Mouse (Mus musculus) E14TG2a.4 (cell line): Measurements from ENCODE around the gene Actr1b.

Source experiments
- CTCF ChIP-seq: conservative IDR thresholded peaks from 2 replicates; pipeline ENCODE4 v1.5.1; 2014; ENCODE audit warnings: low read length
- NANOG ChIP-seq: IDR thresholded peaks from 2 replicates; pipeline ENCODE4 v1.6.1; 2014; ENCODE audit warnings: borderline replicate concordance, low read length, mixed read lengths

DNA sequence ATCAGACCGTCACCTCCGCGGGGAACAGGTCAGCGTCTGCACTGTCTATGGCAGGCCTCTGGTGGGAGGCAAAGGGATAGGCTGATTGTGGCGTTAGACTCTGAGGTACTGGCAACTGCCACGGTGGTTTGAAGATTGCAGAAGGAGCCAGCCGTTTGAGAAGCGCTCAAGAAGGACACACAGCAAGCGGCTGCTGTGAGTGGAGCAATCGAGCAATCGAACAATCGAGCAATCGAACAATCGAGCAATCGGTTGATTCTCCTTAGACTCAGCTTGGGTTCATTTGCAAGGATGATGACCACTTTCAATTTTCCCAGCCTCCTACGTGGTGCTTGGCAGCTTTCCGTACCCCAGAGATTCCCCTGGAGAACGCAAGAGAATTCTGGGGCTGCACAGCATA is 44.9 kb upstream of the Actr1b start:
- TF ChIP-seq CTCF (no peak), NANOG (no peak)
